Mouse (Mus musculus) Muller cell, postnatal 12 days (primary cell): ENCODE measurements around the gene Cldn13.

Experiments
- DNase-seq: peaks from one replicate; pipeline ENCODE4 v3.0.0-alpha.2; 2015; ENCODE audit errors: inconsistent ontology term

Cldn13 gene

DNA sequence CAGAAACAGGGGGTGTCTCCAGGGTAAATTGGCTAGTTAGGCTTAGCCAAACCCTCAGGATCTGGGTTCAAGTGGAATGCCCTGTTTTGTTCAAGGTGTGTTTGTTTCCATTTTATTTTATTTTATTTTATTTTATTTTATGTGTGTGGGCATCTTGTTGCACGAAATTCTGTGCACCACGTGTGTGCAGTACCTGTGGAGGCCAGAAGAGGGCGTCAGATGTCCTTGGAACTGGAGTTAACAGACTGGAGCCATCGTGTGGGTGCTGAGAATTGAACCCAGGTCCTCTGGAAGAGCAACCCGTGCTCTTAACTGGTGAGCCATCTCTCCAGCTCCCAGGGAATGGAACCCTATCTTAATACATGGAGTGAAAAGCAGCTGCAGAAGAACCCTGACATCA is 22.6 kb downstream of the Cldn13 start:
- no peak for DNase-seq

- DNase-seq = no peak
Observed at GRCm38 (mm10) chr5:134891552-134891951, 23.8 kb downstream of the Cldn13 start.

DNA sequence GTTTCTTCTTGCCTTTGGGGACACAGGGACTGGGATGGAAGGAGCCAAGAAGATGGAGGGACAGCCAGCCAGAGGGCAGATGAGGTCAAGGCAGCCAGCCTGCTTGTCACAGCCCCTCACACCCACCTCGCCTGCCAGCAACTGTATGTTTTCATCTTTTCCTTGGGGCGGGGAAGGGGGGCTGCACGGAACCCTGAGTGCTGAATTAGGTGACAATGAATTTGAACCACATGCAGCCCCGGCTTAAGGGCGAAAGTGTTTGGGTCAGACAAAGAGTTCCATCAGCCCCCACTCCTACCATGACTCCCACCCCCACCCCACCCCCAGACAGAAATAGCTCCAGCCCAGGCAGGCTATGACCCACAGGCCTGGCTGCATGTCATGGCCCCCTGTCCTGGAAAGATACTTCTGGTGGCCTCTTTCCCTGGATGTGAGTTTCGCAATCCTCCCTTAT is 24.7 kb downstream of the Cldn13 start:
- DNase-seq = no peak

GRCm38 (mm10) chr5:134888505-134888904 is 26.8 kb downstream of the Cldn13 start:
- no peak for DNase-seq

DNA sequence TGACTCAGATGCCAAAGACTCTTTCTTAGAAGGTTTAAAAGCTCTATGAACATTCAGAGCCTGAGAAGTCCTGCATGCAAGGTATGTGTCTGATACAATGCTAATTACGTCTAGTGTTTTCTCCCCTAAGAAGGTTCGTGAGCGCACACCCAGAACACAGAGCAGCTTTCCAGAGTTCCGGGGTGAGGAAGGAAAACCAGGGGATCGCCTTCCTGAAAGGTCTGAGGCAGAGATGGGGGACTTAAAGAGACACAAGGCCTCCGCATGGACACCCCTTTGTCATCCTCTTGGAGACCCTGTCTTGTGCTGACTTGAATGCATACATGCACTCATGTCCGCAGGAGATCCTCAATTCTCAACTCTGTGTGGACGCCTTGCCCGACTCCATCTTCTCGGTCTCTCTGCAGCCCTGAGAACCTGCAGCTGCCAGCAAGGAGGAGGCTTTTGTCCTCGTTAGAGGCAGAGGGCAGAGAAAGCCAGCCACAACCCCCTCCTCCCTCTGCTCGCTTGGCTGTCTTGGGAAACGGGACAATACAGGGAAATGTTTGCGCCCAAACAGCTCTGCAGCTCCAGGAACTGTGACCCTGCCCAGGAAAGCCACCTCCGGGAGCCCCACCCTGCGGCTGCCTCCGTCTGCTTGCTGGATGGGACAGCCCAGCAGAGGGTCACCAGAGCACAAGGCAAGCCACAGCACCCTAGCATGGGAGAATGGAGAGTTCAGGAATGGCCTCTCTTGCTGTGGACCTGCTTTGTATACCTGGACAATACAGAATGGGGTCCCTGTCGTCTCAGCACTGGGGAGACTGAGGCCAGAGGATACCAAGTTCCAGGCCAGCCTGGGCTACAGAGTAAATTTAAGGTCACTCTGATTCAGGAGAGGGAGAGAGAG is 27.6 kb downstream of the Cldn13 start:
- no peak for DNase-seq

DNA sequence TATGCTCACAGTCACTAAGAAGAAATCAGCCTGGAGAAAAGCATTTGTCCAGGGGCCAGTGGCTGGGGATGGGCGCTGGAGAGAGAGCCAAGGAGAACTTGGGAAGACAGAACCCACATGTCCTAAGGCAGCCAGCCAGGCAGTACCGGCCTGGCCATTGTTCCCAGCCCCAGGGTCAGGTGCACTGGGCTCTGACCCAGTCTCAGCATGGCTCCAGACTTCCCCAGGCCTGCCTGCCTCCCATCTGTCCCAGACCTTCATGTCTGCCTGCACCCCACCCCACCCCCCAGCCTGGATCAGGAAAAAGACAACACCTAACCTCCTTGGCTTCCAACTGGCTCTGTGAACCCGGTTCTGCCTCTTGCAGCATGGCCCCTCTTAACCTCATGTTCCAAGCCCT is 32.2 kb downstream of the Cldn13 start:
- DNase-seq = no peak

DNA sequence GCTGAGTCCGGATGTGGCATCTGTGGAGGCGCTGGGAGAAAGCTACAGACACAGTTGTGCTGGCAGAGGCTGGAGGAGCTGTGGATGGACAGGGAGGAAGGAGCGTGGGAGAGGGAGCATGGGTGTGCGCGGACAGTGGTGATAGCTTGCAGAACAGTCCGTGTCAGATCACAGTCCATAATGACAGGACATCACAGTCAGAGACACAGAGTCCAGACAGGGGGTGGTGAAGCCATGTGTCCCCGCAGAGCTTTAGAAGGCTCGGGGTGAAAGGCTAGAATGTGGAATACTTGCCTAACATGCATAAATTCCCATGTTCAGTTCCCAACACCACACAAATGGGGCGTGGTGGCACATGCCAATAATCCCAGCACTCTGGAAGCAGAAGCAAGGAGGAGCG is 38.5 kb downstream of the Cldn13 start:
- no peak for DNase-seq

GRCm38 (mm10) chr5:134875245-134875644 is 40.1 kb downstream of the Cldn13 start:
- no peak for DNase-seq

DNA sequence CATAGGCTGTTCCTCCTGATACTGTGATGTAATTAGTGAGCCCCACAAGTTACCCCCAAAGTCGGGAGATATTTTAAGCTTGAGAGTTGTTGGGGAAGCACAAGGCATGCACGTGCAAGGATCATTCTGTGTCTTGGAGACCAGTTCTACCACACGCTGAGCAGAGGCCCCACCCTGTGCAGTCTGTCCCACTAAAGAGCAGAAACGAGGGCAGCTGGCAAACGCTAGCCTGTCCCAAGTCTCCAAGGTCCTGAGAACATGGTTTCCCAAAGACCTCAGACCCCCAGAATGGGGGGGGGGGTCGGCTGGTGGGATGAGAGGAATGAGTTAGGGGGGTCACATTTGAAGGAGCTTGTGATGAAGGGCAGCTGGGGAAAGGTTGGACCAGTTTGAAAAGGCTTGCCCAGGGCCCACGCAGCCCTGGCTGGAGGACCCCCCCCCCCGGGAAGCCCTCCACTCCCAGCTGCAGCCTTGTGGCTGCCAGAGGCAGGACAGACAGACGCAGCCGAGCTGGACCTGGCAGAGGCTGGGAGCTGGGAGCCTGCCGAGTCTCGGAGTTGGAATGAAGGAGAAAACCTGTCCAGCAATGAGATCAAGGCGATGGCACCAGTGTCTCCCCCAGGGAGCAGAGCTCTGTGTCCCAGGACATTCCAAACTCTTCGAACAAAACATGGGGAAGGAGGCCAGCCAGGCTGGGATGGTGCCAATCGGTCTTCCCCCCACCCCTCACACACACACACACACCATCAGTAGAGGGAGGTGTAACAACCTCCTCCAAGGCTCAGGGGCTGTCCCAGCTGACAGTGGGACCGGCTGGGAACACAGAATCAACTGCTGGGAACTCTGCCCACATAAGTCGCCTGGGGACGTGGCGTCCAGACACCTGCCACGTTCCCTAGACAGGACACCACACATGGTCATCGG is 41.1 kb downstream of the Cldn13 start:
- DNase-seq = peak; percentile 78

DNA sequence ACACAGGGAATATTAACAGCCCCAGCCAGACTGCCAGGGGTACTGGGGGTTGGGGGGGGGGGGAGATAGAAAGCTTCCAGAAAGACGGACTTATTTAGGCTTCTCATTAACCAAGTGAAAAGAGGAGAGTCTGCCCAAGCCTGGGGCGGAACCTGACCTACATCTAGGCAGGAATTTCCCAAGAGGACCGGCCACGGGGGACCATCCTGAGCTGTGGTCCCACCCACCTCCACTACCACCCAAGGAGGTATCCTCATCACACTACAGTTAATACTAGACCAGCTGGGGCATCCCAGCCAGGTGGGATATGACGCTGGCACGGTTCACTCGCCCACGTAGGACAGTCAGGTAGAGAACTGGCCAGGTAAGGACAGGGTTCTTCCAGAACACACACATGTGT is 42.3 kb downstream of the Cldn13 start:
- no peak for DNase-seq

DNA sequence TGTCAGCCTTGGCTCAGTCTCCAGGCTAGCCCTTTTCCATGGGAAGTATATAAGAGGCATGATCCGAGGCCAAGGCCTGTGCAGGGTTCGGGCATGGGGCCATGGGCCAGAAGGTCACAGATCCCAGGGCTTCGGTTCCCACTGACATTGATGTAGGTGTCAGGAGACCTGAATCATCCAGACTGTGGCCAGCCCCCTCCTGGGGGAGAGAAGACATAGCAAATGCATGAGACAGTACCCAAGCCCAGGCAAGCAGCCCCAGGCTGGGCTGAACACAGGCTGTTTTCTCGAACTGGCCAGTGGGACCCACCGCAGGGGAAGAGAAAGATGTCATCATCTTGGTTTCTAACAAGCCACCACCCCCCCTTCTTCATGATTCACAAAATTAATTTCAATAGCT is 42.7 kb downstream of the Cldn13 start:
- DNase-seq = peak; percentile 91

DNA sequence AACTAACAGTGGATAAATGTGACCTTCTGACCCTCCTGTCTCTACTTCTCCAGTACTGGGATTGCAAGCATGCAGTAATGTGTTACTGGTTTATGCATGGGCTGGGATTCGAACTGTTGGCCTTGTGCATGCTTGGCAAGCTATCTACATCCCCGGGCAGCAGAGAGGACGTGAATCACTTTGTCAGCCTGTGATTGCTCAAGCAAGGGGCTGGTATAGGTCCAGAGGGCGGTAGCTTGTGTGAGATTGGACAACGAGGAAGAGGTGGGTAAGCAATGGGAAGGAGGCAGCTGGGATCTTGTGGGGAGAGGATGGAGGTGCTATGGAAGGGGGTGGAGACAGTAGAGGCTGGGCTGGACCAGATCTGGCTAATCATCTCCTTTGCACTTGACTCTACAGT is 46.8 kb downstream of the Cldn13 start:
- no peak for DNase-seq

DNA sequence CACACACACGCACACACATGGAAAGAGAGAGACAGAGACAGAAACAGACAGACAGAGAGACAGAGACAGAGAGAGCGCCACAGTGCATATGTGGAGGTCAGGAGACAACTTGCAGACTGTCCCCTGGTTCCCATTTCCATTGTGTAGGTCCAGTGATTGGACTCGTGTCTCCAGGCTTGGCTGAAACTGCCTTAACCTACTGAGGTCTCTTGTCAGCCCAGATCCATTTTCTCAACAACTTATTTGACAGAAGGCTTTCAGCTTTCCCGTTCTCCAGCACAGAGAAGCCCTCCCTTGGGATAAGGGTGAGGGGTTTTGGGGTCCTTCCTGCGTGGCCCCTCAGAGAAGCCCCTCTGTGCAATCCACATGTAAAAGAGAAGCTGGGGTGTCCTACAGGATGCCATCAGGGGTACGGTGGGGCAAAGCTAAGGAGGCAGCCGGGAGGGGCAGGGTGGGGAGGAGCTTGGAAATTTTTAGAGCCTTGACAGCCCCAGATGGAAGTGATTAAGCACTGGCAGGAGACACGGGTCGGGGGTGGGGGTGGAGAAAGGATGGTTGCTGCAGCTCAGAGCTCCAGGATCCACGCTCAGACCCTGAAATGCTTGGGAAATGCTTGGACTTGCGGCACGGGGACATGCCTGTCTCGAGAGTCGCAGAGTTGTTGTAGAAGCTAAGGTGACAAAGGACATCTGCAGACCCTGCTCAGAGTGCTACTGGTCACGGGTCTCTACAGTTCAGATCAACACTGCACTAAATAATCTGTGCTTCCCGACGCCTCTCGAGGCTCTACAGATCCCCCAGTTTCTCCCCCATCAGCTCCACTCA is 47.8 kb downstream of the Cldn13 start:
- DNase-seq = no peak

- peak; percentile 51 for DNase-seq
Observed at GRCm38 (mm10) chr5:134865158-134865557, 50.2 kb downstream of the Cldn13 start.
